Mouse (Mus musculus): ENCODE measurements at regions not wholly inside any gene's neighbourhood (a gene's known extent, or its start where the extent isn't known, plus 50 kb on each side); places are given as distances from the start of the nearest gene placed in this dataset.

- Histone ChIP-seq H3K27ac (replicated peaks; ENCODE audit: low read depth, low read length) (0 out of 2 replicates have a peak overlapping the region, but pooled peaks have one; percentile 4), H3K9ac (replicated peaks; ENCODE audit: low read length) (no peak overlapping the region), H3K4me3 (ENCODE audit: low read depth, low read length) (no peak overlapping the region), H3K9me3 (replicated peaks; ENCODE audit: control insufficient read depth, low read length) (no peaks in the 10 kb centered on the region), H3K4me1 (ENCODE audit: control insufficient read depth, insufficient read depth, low read length) (no peaks in the 10 kb centered on the region; the same call in 1 of the 2 replicates), H3K4me2 (ENCODE audit: low read depth, low read length) (no peak overlapping the region), H3K27me3 (ENCODE audit: control insufficient read depth, insufficient read depth, low read length) (no peaks in the 10 kb centered on the region), H3K36me3 (replicated peaks; ENCODE audit: control insufficient read depth, insufficient read depth, low read depth, low read length) (no peaks in the 10 kb centered on the region)
- no peak for DNase-seq (ENCODE audit: low spot score)
- whole genome bisulfite sequencing, result 60% methylated on average over 3 of the region's 3 CpGs
- ATAC-seq (replicated peaks; ENCODE audit: insufficient number of reproducible peaks, low FRiP score, low TSS enrichment, low read depth), result no peak
These were observed 125.7 kb upstream of the Pfn2 start for GRCm38 (mm10) chr3:57973546-57973945.

- H3K4me1 ChIP-seq (ENCODE audit: control insufficient read depth, insufficient read depth, low read length), result no peaks in the 10 kb centered on the region; the same call in 1 of the 2 replicates
- no peak overlapping the region for H3K4me3 ChIP-seq (ENCODE audit: low read depth, low read length)
- H3K9ac ChIP-seq (replicated peaks; ENCODE audit: low read length), result no peak overlapping the region
- DNase-seq (ENCODE audit: low spot score) (peak; percentile 38), ATAC-seq (replicated peaks; ENCODE audit: insufficient number of reproducible peaks, low FRiP score, low TSS enrichment, low read depth) (no peak)
- no peak overlapping the region for H3K4me2 ChIP-seq (ENCODE audit: low read depth, low read length)
- WGBS, result 40% methylated on average over 5 of the region's 5 CpGs
- no peak overlapping the region for H3K27ac ChIP-seq (replicated peaks; ENCODE audit: low read depth, low read length)
- no peaks in the 10 kb centered on the region for H3K9me3 ChIP-seq (replicated peaks; ENCODE audit: control insufficient read depth, low read length)
- no peaks in the 10 kb centered on the region for H3K27me3 ChIP-seq (ENCODE audit: control insufficient read depth, insufficient read depth, low read length)
- no peaks in the 10 kb centered on the region for H3K36me3 ChIP-seq (replicated peaks; ENCODE audit: control insufficient read depth, insufficient read depth, low read depth, low read length)
These were observed 127.5 kb upstream of the Pfn2 start for GRCm38 (mm10) chr3:57975379-57975778.

- Histone ChIP-seq H3K9me3 (replicated peaks; ENCODE audit: control insufficient read depth, low read length) (no peaks in the 10 kb centered on the region), H3K27me3 (ENCODE audit: control insufficient read depth, insufficient read depth, low read length) (no peaks in the 10 kb centered on the region), H3K4me2 (ENCODE audit: low read depth, low read length) (no peak overlapping the region), H3K9ac (replicated peaks; ENCODE audit: low read length) (no peak overlapping the region), H3K4me1 (ENCODE audit: control insufficient read depth, insufficient read depth, low read length) (no peaks in the 10 kb centered on the region; the same call in 1 of the 2 replicates), H3K4me3 (ENCODE audit: low read depth, low read length) (no peak overlapping the region), H3K36me3 (replicated peaks; ENCODE audit: control insufficient read depth, insufficient read depth, low read depth, low read length) (no peaks in the 10 kb centered on the region), H3K27ac (replicated peaks; ENCODE audit: low read depth, low read length) (no peak overlapping the region)
- DNase-seq (ENCODE audit: low spot score) (no peak), ATAC-seq (replicated peaks; ENCODE audit: insufficient number of reproducible peaks, low FRiP score, low TSS enrichment, low read depth) (no peak)
- 69% methylated on average over 5 of the region's 5 CpGs for WGBS
These were observed 128.9 kb upstream of the Pfn2 start for GRCm38 (mm10) chr3:57976640-57977229.

- ATAC-seq (replicated peaks; ENCODE audit: insufficient number of reproducible peaks, low FRiP score, low TSS enrichment, low read depth), result no peak
- H3K9me3 ChIP-seq (replicated peaks; ENCODE audit: control insufficient read depth, low read length), result no peaks in the 10 kb centered on the region
- no peak for DNase-seq (ENCODE audit: low spot score)
- H3K4me2 ChIP-seq (ENCODE audit: low read depth, low read length), result no peak overlapping the region
- no peaks in the 10 kb centered on the region for H3K36me3 ChIP-seq (replicated peaks; ENCODE audit: control insufficient read depth, insufficient read depth, low read depth, low read length)
- no peak overlapping the region for H3K4me3 ChIP-seq (ENCODE audit: low read depth, low read length)
- WGBS, result 74% methylated on average over 3 of the region's 3 CpGs
- no peak overlapping the region for H3K9ac ChIP-seq (replicated peaks; ENCODE audit: low read length)
- H3K27me3 ChIP-seq (ENCODE audit: control insufficient read depth, insufficient read depth, low read length), result no peaks in the 10 kb centered on the region
- H3K27ac ChIP-seq (replicated peaks; ENCODE audit: low read depth, low read length), result no peak overlapping the region
- no peaks in the 10 kb centered on the region for H3K4me1 ChIP-seq (ENCODE audit: control insufficient read depth, insufficient read depth, low read length)
These were observed 140.3 kb upstream of the Pfn2 start for GRCm38 (mm10) chr3:57988175-57988574.

- DNase-seq (ENCODE audit: low spot score) (no peak), ATAC-seq (replicated peaks; ENCODE audit: insufficient number of reproducible peaks, low FRiP score, low TSS enrichment, low read depth) (no peak)
- Histone ChIP-seq H3K27ac (replicated peaks; ENCODE audit: low read depth, low read length) (no peak overlapping the region), H3K4me3 (ENCODE audit: low read depth, low read length) (no peak overlapping the region), H3K9ac (replicated peaks; ENCODE audit: low read length) (no peak overlapping the region), H3K27me3 (ENCODE audit: control insufficient read depth, insufficient read depth, low read length) (no peaks in the 10 kb centered on the region), H3K36me3 (replicated peaks; ENCODE audit: control insufficient read depth, insufficient read depth, low read depth, low read length) (no peaks in the 10 kb centered on the region), H3K4me2 (ENCODE audit: low read depth, low read length) (no peak overlapping the region), H3K9me3 (replicated peaks; ENCODE audit: control insufficient read depth, low read length) (no peaks in the 10 kb centered on the region), H3K4me1 (ENCODE audit: control insufficient read depth, insufficient read depth, low read length) (no peaks in the 10 kb centered on the region)
- WGBS, result 83% methylated on average over 1 of the region's 1 CpGs
These were observed 142.9 kb upstream of the Pfn2 start for GRCm38 (mm10) chr3:57990738-57991137.

GRCm38 (mm10) chr3:57998121-57999102 lies 150.5 kb upstream of the Pfn2 start:
- DNase-seq (ENCODE audit: low spot score) (no peak), ATAC-seq (replicated peaks; ENCODE audit: insufficient number of reproducible peaks, low FRiP score, low TSS enrichment, low read depth) (no peak)

GRCm38 (mm10) chr3:58002792-58003574 lies 155.1 kb upstream of the Pfn2 start:
- H3K4me3 ChIP-seq (ENCODE audit: low read depth, low read length), result no peak overlapping the region
- H3K27me3 ChIP-seq (ENCODE audit: control insufficient read depth, insufficient read depth, low read length), result no peaks in the 10 kb centered on the region
- WGBS, result 33% methylated on average over 7 of the region's 7 CpGs
- H3K4me1 ChIP-seq (ENCODE audit: control insufficient read depth, insufficient read depth, low read length), result no peaks in the 10 kb centered on the region
- no peak overlapping the region for H3K27ac ChIP-seq (replicated peaks; ENCODE audit: low read depth, low read length)
- H3K9ac ChIP-seq (replicated peaks; ENCODE audit: low read length), result no peak overlapping the region
- no peaks in the 10 kb centered on the region for H3K36me3 ChIP-seq (replicated peaks; ENCODE audit: control insufficient read depth, insufficient read depth, low read depth, low read length)
- ATAC-seq (replicated peaks; ENCODE audit: insufficient number of reproducible peaks, low FRiP score, low TSS enrichment, low read depth) (peak; percentile 85; the same call in 1 of the 2 replicates), DNase-seq (ENCODE audit: low spot score) (peak; percentile 75)
- no peaks in the 10 kb centered on the region for H3K9me3 ChIP-seq (replicated peaks; ENCODE audit: control insufficient read depth, low read length)
- no peak overlapping the region for H3K4me2 ChIP-seq (ENCODE audit: low read depth, low read length)

More at GRCm38 (mm10) chr3:57998121-57999102, 150.5 kb upstream of the Pfn2 start:
- WGBS, result 87% methylated on average over 6 of the region's 6 CpGs
- no peaks in the 10 kb centered on the region for H3K4me1 ChIP-seq (ENCODE audit: control insufficient read depth, insufficient read depth, low read length)
- H3K36me3 ChIP-seq (replicated peaks; ENCODE audit: control insufficient read depth, insufficient read depth, low read depth, low read length), result no peaks in the 10 kb centered on the region
- no peaks in the 10 kb centered on the region for H3K9me3 ChIP-seq (replicated peaks; ENCODE audit: control insufficient read depth, low read length)
- no peak overlapping the region for H3K4me3 ChIP-seq (ENCODE audit: low read depth, low read length)
- H3K9ac ChIP-seq (replicated peaks; ENCODE audit: low read length), result no peak overlapping the region
- H3K27ac ChIP-seq (replicated peaks; ENCODE audit: low read depth, low read length), result no peak overlapping the region
- H3K4me2 ChIP-seq (ENCODE audit: low read depth, low read length), result no peak overlapping the region
- no peaks in the 10 kb centered on the region for H3K27me3 ChIP-seq (ENCODE audit: control insufficient read depth, insufficient read depth, low read length)

Measured in embryonic facial prominence, embryonic 11.5 days (tissue).